Mouse (Mus musculus) neural tube, embryonic 15.5 days (tissue): Measurements from ENCODE around the gene Ntrk2. TPM values are rescaled to one million over a fixed set of nuclear protein-coding genes. Genes with fewer than 3 reads are reported as not detected.

Experiments used
- ATAC-seq: fragments of 200-750 bp; cut with Nextera tagmentation; 2 replicates; pipeline ENCODE4 v1.8.0; 2017; ENCODE audit warnings: mild to moderate bottlenecking, moderate TSS enrichment, moderate library complexity; ENCODE audit not compliant: low FRiP score
- H3K27ac ChIP-seq: fragments of 300-500 bp; sonication (generic); replicated peaks from 2 replicates; pipeline ENCODE4 v1.5.1; 2015; ENCODE audit warnings: mild to moderate bottlenecking, inconsistent platforms
- H3K27me3 ChIP-seq: fragments of 300-500 bp; sonication (generic); replicated peaks from 2 replicates; pipeline ENCODE4 v1.6.1; 2015; ENCODE audit warnings: inconsistent platforms
- H3K36me3 ChIP-seq: fragments of 300-500 bp; sonication (generic); 2 replicates; pipeline ENCODE4 v1.6.1; 2015; ENCODE audit warnings: inconsistent platforms
- H3K4me1 ChIP-seq: fragments of 300-500 bp; sonication (generic); 2 replicates; pipeline ENCODE4 v1.6.1; 2015; ENCODE audit warnings: inconsistent platforms
- H3K4me2 ChIP-seq: fragments of 300-500 bp; sonication (generic); 2 replicates; pipeline ENCODE4 v1.6.1; 2015; ENCODE audit warnings: inconsistent platforms, mild to moderate bottlenecking, moderate library complexity
- H3K4me3 ChIP-seq: fragments of 300-500 bp; sonication (generic); replicated peaks from 2 replicates; pipeline ENCODE4 v1.5.1; 2015; ENCODE audit warnings: mild to moderate bottlenecking, inconsistent platforms
- H3K9ac ChIP-seq: fragments of 300-500 bp; sonication (generic); replicated peaks from 2 replicates; pipeline ENCODE4 v1.6.1; 2015; ENCODE audit warnings: mild to moderate bottlenecking, inconsistent platforms
- H3K9me3 ChIP-seq: fragments of 300-500 bp; sonication (generic); replicated peaks from 2 replicates; pipeline ENCODE4 v1.6.1; 2016; ENCODE audit warnings: inconsistent platforms
- WGBS: fragments of 180-500 bp; shearing (Covaris S2); methylation state at CpG from one replicate; pipeline ENCODE4 v1.1.7; 2015; ENCODE audit warnings: mixed read lengths; 5-methylcytosine and 5-hydroxymethylcytosine counted together
- polyA plus RNA-seq: library from polyadenylated mRNA; unstranded; fragments of >200 nt; fragmentation: Nextera tagmentation; extraction: Ambion mirVana; gene quantifications from 2 replicates; pipeline ENCODE4 v1.2.1, GENCODE M21; 2015

The Ntrk2 gene
- polyA plus RNA-seq, 1 experiment from 2014 or later: 132 TPM

GRCm38 (mm10) chr13:58954331-58954730 lies 148.0 kb downstream of the Ntrk2 start:
- no peak for ATAC-seq
- Histone ChIP-seq H3K4me2 (no peak overlapping the region), H3K27ac (no peak overlapping the region), H3K36me3 (no peaks in the 10 kb centered on the region), H3K9ac (no peak overlapping the region), H3K27me3 (no peaks in the 10 kb centered on the region), H3K4me1 (peaks cover 5% of the 10 kb centered on the region; the same call in 1 of the 2 replicates), H3K4me3 (no peak overlapping the region), H3K9me3 (no peaks in the 10 kb centered on the region)
- 30% methylated on average over 4 of the region's 4 CpGs for WGBS

- Histone ChIP-seq H3K36me3 (no peaks in the 10 kb centered on the region), H3K4me1 (peaks cover 5% of the 10 kb centered on the region; the same call in 1 of the 2 replicates), H3K9me3 (no peaks in the 10 kb centered on the region), H3K9ac (no peak overlapping the region), H3K4me3 (no peak overlapping the region), H3K27ac (no peak overlapping the region), H3K4me2 (no peak overlapping the region), H3K27me3 (no peaks in the 10 kb centered on the region)
- WGBS: 18% methylated on average over 6 of the region's 6 CpGs
- no peak for ATAC-seq
Measured at GRCm38 (mm10) chr13:58954764-58955163, 148.4 kb downstream of the Ntrk2 start.

- H3K4me1 ChIP-seq: peaks cover 5% of the 10 kb centered on the region; the same call in 1 of the 2 replicates
- WGBS: 66% methylated on average over 8 of the region's 8 CpGs
Measured at GRCm38 (mm10) chr13:58955237-58955777, 148.9 kb downstream of the Ntrk2 start.

GRCm38 (mm10) chr13:58958171-58958904 lies 152.0 kb downstream of the Ntrk2 start:
- Histone ChIP-seq H3K27me3 (no peaks in the 10 kb centered on the region), H3K27ac (no peak overlapping the region), H3K36me3 (no peaks in the 10 kb centered on the region), H3K9ac (no peak overlapping the region), H3K4me2 (no peak overlapping the region), H3K4me3 (no peak overlapping the region), H3K9me3 (no peaks in the 10 kb centered on the region), H3K4me1 (peaks cover 6% of the 10 kb centered on the region; the same call in 1 of the 2 replicates)
- WGBS: 66% methylated on average over 11 of the region's 11 CpGs
- ATAC-seq: no peak

More at GRCm38 (mm10) chr13:58955237-58955777, 148.9 kb downstream of the Ntrk2 start:
- 0 out of 2 replicates have a peak overlapping the region, but pooled peaks have one; percentile 13 for H3K27ac ChIP-seq
- no peak overlapping the region for H3K4me3 ChIP-seq
- ATAC-seq: no peak
- no peaks in the 10 kb centered on the region for H3K36me3 ChIP-seq
- no peak overlapping the region for H3K4me2 ChIP-seq
- no peaks in the 10 kb centered on the region for H3K9me3 ChIP-seq
- H3K9ac ChIP-seq: no peak overlapping the region
- H3K27me3 ChIP-seq: no peaks in the 10 kb centered on the region

GRCm38 (mm10) chr13:58960321-58960720 lies 154.0 kb downstream of the Ntrk2 start:
- Histone ChIP-seq H3K27me3 (no peaks in the 10 kb centered on the region), H3K4me3 (no peak overlapping the region), H3K36me3 (no peaks in the 10 kb centered on the region), H3K9ac (no peak overlapping the region), H3K27ac (no peak overlapping the region), H3K4me1 (peaks cover 25% of the 10 kb centered on the region), H3K9me3 (no peaks in the 10 kb centered on the region), H3K4me2 (no peak overlapping the region)
- ATAC-seq: no peak
- 89% methylated on average over 6 of the region's 6 CpGs for whole genome bisulfite sequencing

- peak; percentile 67 for ATAC-seq
- WGBS: 28% methylated on average over 12 of the region's 12 CpGs
- peak overlapping the region; percentile 58 for H3K27ac ChIP-seq
Measured at GRCm38 (mm10) chr13:58964701-58965359, 158.5 kb downstream of the Ntrk2 start.

GRCm38 (mm10) chr13:58965826-58966225 lies 159.5 kb downstream of the Ntrk2 start:
- H3K9me3 ChIP-seq: no peaks in the 10 kb centered on the region
- 89% methylated on average over 3 of the region's 3 CpGs for WGBS
- no peaks in the 10 kb centered on the region for H3K36me3 ChIP-seq
- peak overlapping the region; percentile 58 for H3K27ac ChIP-seq
- no peaks in the 10 kb centered on the region for H3K27me3 ChIP-seq
- no peak for ATAC-seq
- no peak overlapping the region for H3K9ac ChIP-seq
- no peak overlapping the region for H3K4me2 ChIP-seq
- peaks cover 36% of the 10 kb centered on the region for H3K4me1 ChIP-seq
- no peak overlapping the region for H3K4me3 ChIP-seq

More at GRCm38 (mm10) chr13:58964701-58965359, 158.5 kb downstream of the Ntrk2 start:
- peaks cover 36% of the 10 kb centered on the region for H3K4me1 ChIP-seq
- no peaks in the 10 kb centered on the region for H3K36me3 ChIP-seq
- H3K9me3 ChIP-seq: no peaks in the 10 kb centered on the region
- H3K27me3 ChIP-seq: no peaks in the 10 kb centered on the region
- no peak overlapping the region for H3K4me3 ChIP-seq
- H3K4me2 ChIP-seq: 0 out of 2 replicates have a peak overlapping the region, but pooled peaks have one; percentile 9
- no peak overlapping the region for H3K9ac ChIP-seq

GRCm38 (mm10) chr13:58966466-58966865 lies 160.1 kb downstream of the Ntrk2 start:
- Histone ChIP-seq H3K36me3 (no peaks in the 10 kb centered on the region), H3K9me3 (no peaks in the 10 kb centered on the region), H3K27ac (0 out of 2 replicates have a peak overlapping the region, but pooled peaks have one; percentile 58), H3K4me1 (peaks cover 40% of the 10 kb centered on the region), H3K4me3 (no peak overlapping the region), H3K9ac (no peak overlapping the region), H3K4me2 (no peak overlapping the region), H3K27me3 (no peaks in the 10 kb centered on the region)
- ATAC-seq: no peak
- WGBS: 66% methylated on average over 3 of the region's 3 CpGs

GRCm38 (mm10) chr13:58968168-58968567 lies 161.8 kb downstream of the Ntrk2 start:
- ATAC-seq: no peak
- no peak overlapping the region for H3K27ac ChIP-seq
- H3K9me3 ChIP-seq: no peaks in the 10 kb centered on the region
- peaks cover 51% of the 10 kb centered on the region for H3K4me1 ChIP-seq
- H3K36me3 ChIP-seq: no peaks in the 10 kb centered on the region
- H3K4me2 ChIP-seq: no peak overlapping the region
- no peak overlapping the region for H3K9ac ChIP-seq
- 34% methylated on average over 5 of the region's 5 CpGs for WGBS
- no peak overlapping the region for H3K4me3 ChIP-seq
- H3K27me3 ChIP-seq: no peaks in the 10 kb centered on the region

GRCm38 (mm10) chr13:58971449-58971903 lies 165.1 kb downstream of the Ntrk2 start:
- Histone ChIP-seq H3K9me3 (no peaks in the 10 kb centered on the region), H3K4me1 (peaks cover 25% of the 10 kb centered on the region), H3K9ac (no peak overlapping the region), H3K4me2 (no peak overlapping the region), H3K36me3 (no peaks in the 10 kb centered on the region), H3K27ac (0 out of 2 replicates have a peak overlapping the region, but pooled peaks have one; percentile 28), H3K4me3 (no peak overlapping the region), H3K27me3 (no peaks in the 10 kb centered on the region)
- 10% methylated on average over 5 of the region's 5 CpGs for WGBS
- ATAC-seq: peak; percentile 36; the same call in 1 of the 2 replicates

- no peak overlapping the region for H3K27ac ChIP-seq
- ATAC-seq: no peak
Measured at GRCm38 (mm10) chr13:58972511-58972910, 166.1 kb downstream of the Ntrk2 start.

More at GRCm38 (mm10) chr13:58972511-58972910, 166.1 kb downstream of the Ntrk2 start:
- Histone ChIP-seq H3K4me2 (no peak overlapping the region), H3K4me3 (no peak overlapping the region), H3K4me1 (peaks cover 24% of the 10 kb centered on the region), H3K9ac (no peak overlapping the region), H3K9me3 (no peaks in the 10 kb centered on the region), H3K27me3 (no peaks in the 10 kb centered on the region), H3K36me3 (no peaks in the 10 kb centered on the region)
- 60% methylated on average over 5 of the region's 5 CpGs for WGBS
